Comparison of ENCODE assay signal across 9 mouse cellular contexts in genomic region chr17:87330921-87331291, GRCm38 (mm10). TPM values are rescaled to one million over a fixed set of nuclear protein-coding genes. Genes with fewer than 3 reads are reported as not detected.
A peak's percentile ranks its signal among the peaks of the same experiment; 100 is the strongest.
DNase-seq lines count a peak whose midpoint lies in the region; ATAC-seq lines count a peak whose summit lies in the region.
"Had no signal": no experiment of that assay in that cellular context is flagged by ENCODE, and none has a peak within 500 bp of the region (broad histone marks: within the 10 kb centered on the region; RNA-seq: fewer than 3 reads in every experiment).

No protein-coding gene starts in this region.

- H3K36me3 ChIP-seq in forebrain, embryonic 12.5 days (replicated peaks) = no peaks in the 10 kb centered on the region
- no peaks in the 10 kb centered on the region for H3K36me3 ChIP-seq in midbrain, embryonic 13.5 days

- peak overlapping the region; percentile 31 for H3K4me2 ChIP-seq in forebrain, embryonic 12.5 days
- peak overlapping the region; percentile 38 for H3K4me2 ChIP-seq in midbrain, embryonic 13.5 days (replicated peaks)

- peaks cover 6% of the 10 kb centered on the region; the same call in 1 of the 2 replicates for H3K27me3 ChIP-seq in forebrain, embryonic 12.5 days
- peaks cover 3% of the 10 kb centered on the region; the same call in 1 of the 2 replicates for H3K27me3 ChIP-seq in midbrain, embryonic 13.5 days

- peak; percentile 76 for ATAC-seq in forebrain, embryonic 12.5 days (ENCODE audit: low FRiP score)
- peak; percentile 71 for ATAC-seq in midbrain, embryonic 13.5 days
- no peak for ATAC-seq in megakaryocyte, adult 5-6 weeks (ENCODE audit: poor library complexity, severe bottlenecking)

- peak overlapping the region; percentile 68 for H3K27ac ChIP-seq in forebrain, embryonic 12.5 days
- peak overlapping the region; percentile 86 for H3K27ac ChIP-seq in midbrain, embryonic 13.5 days

- H3K9me3 ChIP-seq in forebrain, embryonic 12.5 days = no peaks in the 10 kb centered on the region
- no peaks in the 10 kb centered on the region for H3K9me3 ChIP-seq in midbrain, embryonic 13.5 days

- H3K4me1 ChIP-seq in forebrain, embryonic 12.5 days = peaks cover 52% of the 10 kb centered on the region
- peaks cover 53% of the 10 kb centered on the region for H3K4me1 ChIP-seq in midbrain, embryonic 13.5 days (replicated peaks)

- peak overlapping the region; percentile 11; the same call in 1 of the 2 replicates for H3K4me3 ChIP-seq in forebrain, embryonic 12.5 days (replicated peaks)
- H3K4me3 ChIP-seq in midbrain, embryonic 13.5 days (replicated peaks) = 0 out of 2 replicates have a peak overlapping the region, but pooled peaks have one; percentile 13
- H3K4me3 ChIP-seq: erythroblast, embryonic 14.5 days had no signal

- DNase-seq in gastrocnemius, postnatal 14 days = peak; percentile 44
- DNase-seq in gastrocnemius, postnatal 36 days = no peak
- DNase-seq in ZHBTc4 (ENCODE audit: low read depth, low spot score) = peak; percentile 56
- peak; percentile 40 to 70 for DNase-seq in kidney, postnatal 25 days
- DNase-seq in frontal cortex, postnatal 36 days (ENCODE audit: low spot score in 2 of 2) = no peak

- intact Hi-C loops in gastrocnemius, postnatal 14 days (cut with DNase I; ENCODE audit: low total_unique reads) = no loop called here
- intact Hi-C loops in gastrocnemius, postnatal 36 days (cut with DNase I) = no loop called here

- 0% methylated on average over 11 of the region's 11 CpGs for WGBS in forebrain, embryonic 12.5 days
- WGBS in midbrain, embryonic 13.5 days = 2% methylated on average over 11 of the region's 11 CpGs

- H3K9ac ChIP-seq in forebrain, embryonic 12.5 days = peak overlapping the region; percentile 21; the same call in 1 of the 2 replicates
- peak overlapping the region; percentile 58 for H3K9ac ChIP-seq in midbrain, embryonic 13.5 days (replicated peaks)

RNA-seq across cellular contexts. Expression of gene Ttc7, which starts 48.2 kb away (rescaled TPM):
- total RNA-seq in gastrocnemius, postnatal 14 days (2021) = 10 to 100 TPM; 13.2 to 14.5 TPM
- 1 to 10 TPM; 6.8 to 8.2 TPM for total RNA-seq in gastrocnemius, postnatal 36 days (2021)
- polyA plus RNA-seq in forebrain, embryonic 12.5 days (2016; fragmentation: Nextera tagmentation; extraction: Ambion mirVana) = 3.5 and 3.8 TPM in 2 replicates
- polyA plus RNA-seq in midbrain, embryonic 13.5 days (2015; fragmentation: Nextera tagmentation; extraction: Ambion mirVana) = 2.8 and 4.3 TPM in 2 replicates
- 78.8 and 94.9 TPM in 2 replicates for total RNA-seq in megakaryocyte, adult 5-6 weeks (2015)
- 94.0 and 96.3 TPM in 2 replicates for total RNA-seq in megakaryocyte, adult 5-6 weeks (2017)

Comparison
In these comparisons a context has a peak if more than half of its experiments do, and no peak if none do; other contexts are left out.
1. DNase-seq: peak in gastrocnemius, postnatal 14 days (single experiment), ZHBTc4 (single experiment) and kidney, postnatal 25 days (2 of 2); none in gastrocnemius, postnatal 36 days (0 of 2) and frontal cortex, postnatal 36 days (0 of 2).
2. RNA of gene Ttc7, which starts 48.2 kb away (total RNA-seq): 78.8 to 96.3 TPM in megakaryocyte, adult 5-6 weeks; 13.2 to 14.5 TPM in gastrocnemius, postnatal 14 days and 6.8 to 8.2 TPM in gastrocnemius, postnatal 36 days; every median in the first group is over 4 times any median in the second.